Mouse (Mus musculus): Measurements from ENCODE around the gene Fgfr2.

Fgfr2 gene

GRCm38 (mm10) chr7:132780611-132781010 lies 342.5 kb downstream of the Fgfr2 start:
- in situ Hi-C loops (cut with MseI, MboI), result no loop called here

- in situ Hi-C loops (cut with MseI, MboI), result no loop called here
These were observed 344.5 kb downstream of the Fgfr2 start for GRCm38 (mm10) chr7:132778630-132779029.

GRCm38 (mm10) chr7:132777728-132778453 lies 345.3 kb downstream of the Fgfr2 start:
- in situ Hi-C loops (cut with MseI, MboI), result no loop called here

GRCm38 (mm10) chr7:132777117-132777516 lies 346.0 kb downstream of the Fgfr2 start:
- in situ Hi-C loops (cut with MseI, MboI), result no loop called here

- in situ Hi-C loops (cut with MseI, MboI), result no loop called here
These were observed 346.6 kb downstream of the Fgfr2 start for GRCm38 (mm10) chr7:132776338-132777111.

GRCm38 (mm10) chr7:132775922-132776321 lies 347.2 kb downstream of the Fgfr2 start:
- in situ Hi-C loops (cut with MseI, MboI), result no loop called here

- in situ Hi-C loops (cut with MseI, MboI), result no loop called here
These were observed 347.8 kb downstream of the Fgfr2 start for GRCm38 (mm10) chr7:132775333-132775732.

GRCm38 (mm10) chr7:132773011-132773705 lies 350.0 kb downstream of the Fgfr2 start:
- in situ Hi-C loops (cut with MseI, MboI), result no loop called here

GRCm38 (mm10) chr7:132772440-132772839 lies 350.7 kb downstream of the Fgfr2 start:
- in situ Hi-C loops (cut with MseI, MboI), result no loop called here

GRCm38 (mm10) chr7:132768498-132769344 lies 354.4 kb downstream of the Fgfr2 start:
- in situ Hi-C loops (cut with MseI, MboI), result no loop called here

- in situ Hi-C loops (cut with MseI, MboI), result no loop called here
These were observed 355.2 kb downstream of the Fgfr2 start for GRCm38 (mm10) chr7:132767999-132768370.

GRCm38 (mm10) chr7:132767233-132767998 lies 355.7 kb downstream of the Fgfr2 start:
- in situ Hi-C loops (cut with MseI, MboI), result no loop called here

- in situ Hi-C loops (cut with MseI, MboI), result no loop called here
These were observed 356.8 kb downstream of the Fgfr2 start for GRCm38 (mm10) chr7:132766235-132766871.

- in situ Hi-C loops (cut with MseI, MboI), result no loop called here
These were observed 357.4 kb downstream of the Fgfr2 start for GRCm38 (mm10) chr7:132765629-132766186.

GRCm38 (mm10) chr7:132764896-132765491 lies 358.2 kb downstream of the Fgfr2 start:
- in situ Hi-C loops (cut with MseI, MboI), result no loop called here

GRCm38 (mm10) chr7:132764314-132764713 lies 358.8 kb downstream of the Fgfr2 start:
- in situ Hi-C loops (cut with MseI, MboI), result no loop called here

GRCm38 (mm10) chr7:132763911-132764310 lies 359.2 kb downstream of the Fgfr2 start:
- in situ Hi-C loops (cut with MseI, MboI), result no loop called here

GRCm38 (mm10) chr7:132763351-132763750 lies 359.8 kb downstream of the Fgfr2 start:
- in situ Hi-C loops (cut with MseI, MboI), result no loop called here

- in situ Hi-C loops (cut with MseI, MboI), result no loop called here
These were observed 361.7 kb downstream of the Fgfr2 start for GRCm38 (mm10) chr7:132761409-132761808.

All from mouse trophoblast stem cell (cell line).